Mouse (Mus musculus) lung, adult 2 months (tissue): Measurements from ENCODE around the gene Golga1.

Experiments used
- CTCF ChIP-seq: fragments of 200-500 bp; IDR thresholded peaks from 2 replicates; pipeline ENCODE4 v1.5.1; 2011; ENCODE audit warnings: mild to moderate bottlenecking, low read length, control low read depth; ENCODE audit not compliant: insufficient read depth
- POLR2A ChIP-seq: fragments of 200-500 bp; IDR thresholded peaks from 2 replicates; pipeline ENCODE4 v1.6.1; 2011; ENCODE audit warnings: low read depth, mild to moderate bottlenecking, control low read depth, low read length, borderline replicate concordance; ENCODE audit errors: extremely low read depth

GRCm38 (mm10) chr2:38988929-38989328, 76.4 kb downstream of the Golga1 start:
- TF ChIP-seq CTCF: no peak
- TF ChIP-seq POLR2A: no peak
